Mouse (Mus musculus): ENCODE data around the gene Elavl1. TPM values are rescaled to one million over a fixed set of nuclear protein-coding genes. Genes with fewer than 3 reads are reported as not detected.
A peak's percentile ranks its signal among the peaks of the same experiment; 100 is the strongest.
"Not testable (repeated sequence)": the region's sequence is repeated elsewhere in the genome, so short reads cannot be mapped to it uniquely, and the experiment has no call there.

Gene Elavl1
- polyA plus RNA-seq (2015; fragmentation: Nextera tagmentation; extraction: Ambion mirVana): 93.0 and 102 TPM in 2 replicates

DNA sequence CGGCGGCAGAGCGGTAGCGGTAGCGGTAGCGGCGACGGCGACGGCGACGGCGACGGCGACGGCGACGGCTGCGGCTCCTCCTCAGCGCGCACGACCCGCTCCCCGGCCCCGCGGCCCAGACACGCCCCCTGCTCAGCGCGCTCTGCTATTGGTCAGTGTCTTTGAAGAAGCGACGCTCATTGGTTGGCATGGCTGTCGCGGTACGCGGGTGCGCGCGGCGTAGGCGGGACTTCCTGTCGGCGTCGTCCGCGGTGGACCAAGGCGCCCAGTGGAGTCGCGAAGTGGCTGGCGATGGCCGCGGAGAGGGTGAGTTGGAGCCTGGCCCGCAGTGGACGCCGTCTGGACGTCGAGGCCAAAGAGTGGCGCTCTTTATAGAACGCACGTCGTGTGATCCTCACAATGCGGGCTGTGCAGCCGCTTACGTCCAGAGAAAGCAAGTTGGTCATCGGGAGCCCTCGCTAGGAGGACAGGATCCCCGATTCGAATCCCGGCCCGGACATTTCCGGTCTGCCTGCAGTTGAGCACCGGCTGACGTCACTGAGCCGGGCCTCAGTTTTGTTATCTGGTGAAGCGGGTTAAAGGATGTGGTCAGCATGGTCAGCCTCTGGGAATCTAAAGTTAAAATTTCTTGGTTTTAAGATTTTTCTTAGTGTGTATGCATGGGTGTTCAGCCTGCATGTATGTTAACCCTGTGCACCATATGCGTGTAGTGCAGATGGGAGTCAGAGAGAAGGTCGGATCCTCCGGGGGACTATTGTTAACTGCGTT lies at the start of gene Elavl1, which contains the start of gene Ccl25:
TSS of gene Elavl1 (minus strand) at position 431 of the 768 bp plus-strand sequence.
TSS of gene Ccl25 (plus strand) at position 228 of the 768 bp plus-strand sequence.
- H3K9me3 ChIP-seq (replicated peaks): no peaks in the 10 kb centered on the region
- peak within 1 kb of the TSS; percentile 94 for H3K9ac ChIP-seq
- H3K27me3 ChIP-seq: no peaks in the 10 kb centered on the region
- peaks cover 58% of the 10 kb centered on the region for H3K4me1 ChIP-seq (replicated peaks)
- peak within 1 kb of the TSS; percentile 88 for H3K4me3 ChIP-seq (replicated peaks)
- H3K27ac ChIP-seq (replicated peaks): peak within 1 kb of the TSS; percentile 93
- peak within 1 kb of the TSS; percentile 78 for H3K4me2 ChIP-seq
- peak; percentile 93 for ATAC-seq (ENCODE audit: insufficient read depth)
- H3K36me3 ChIP-seq (replicated peaks): peaks cover 48% of the 10 kb centered on the region
- WGBS (ENCODE audit: insufficient replicate concordance): under 1% methylated on average over 63 of the region's 78 CpGs

DNA sequence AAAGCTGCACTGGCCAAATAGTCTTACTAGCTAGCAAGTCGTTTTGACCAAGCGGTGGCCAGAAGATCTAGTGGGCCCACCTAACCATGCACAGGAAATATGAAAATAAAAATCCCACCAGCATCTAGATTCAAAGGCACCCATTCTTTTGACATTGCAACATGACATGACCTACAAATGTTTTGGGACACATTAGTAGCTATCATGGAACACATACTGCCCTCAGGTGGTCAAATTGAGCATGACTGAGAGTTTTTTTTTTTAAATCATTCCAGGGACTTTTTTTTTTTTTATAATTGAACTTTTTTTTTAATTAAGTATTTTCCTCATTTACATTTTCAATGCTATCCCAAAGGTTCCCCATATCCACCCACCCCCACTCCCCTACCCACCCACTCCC lies 47.4 kb upstream of the Elavl1 start:
- no peaks in the 10 kb centered on the region for H3K4me1 ChIP-seq (replicated peaks)
- WGBS (ENCODE audit: insufficient replicate concordance): 58% methylated on average over 2 of the region's 2 CpGs
- ATAC-seq (ENCODE audit: insufficient read depth): no peak
- H3K4me3 ChIP-seq (replicated peaks): no peak overlapping the region
- H3K36me3 ChIP-seq (replicated peaks): no peaks in the 10 kb centered on the region
- no peak overlapping the region for H3K9ac ChIP-seq
- H3K4me2 ChIP-seq: no peak overlapping the region
- H3K27ac ChIP-seq (replicated peaks): no peak overlapping the region
- no peaks in the 10 kb centered on the region for H3K9me3 ChIP-seq (replicated peaks)
- H3K27me3 ChIP-seq: no peaks in the 10 kb centered on the region

DNA sequence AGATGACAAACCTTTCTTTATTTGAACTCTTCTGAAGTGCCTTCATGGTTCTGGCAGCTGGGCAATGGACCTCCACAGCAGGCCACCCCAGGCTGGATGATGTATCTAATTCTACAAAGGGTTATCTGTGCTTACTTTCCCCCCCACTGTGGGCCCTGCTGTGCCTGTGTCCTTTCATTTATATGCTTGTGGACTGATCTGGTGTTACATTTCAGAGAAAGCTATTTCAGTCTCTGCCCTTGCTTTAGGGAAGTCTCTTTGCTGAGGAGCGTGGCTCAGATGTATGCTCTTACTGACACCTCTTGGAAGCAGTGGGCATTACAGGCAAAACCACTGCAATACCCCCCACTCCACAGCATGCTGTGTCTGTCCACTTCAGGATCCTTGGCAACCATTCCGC lies 44.9 kb upstream of the Elavl1 start:
- no peak overlapping the region for H3K4me2 ChIP-seq
- no peak overlapping the region for H3K27ac ChIP-seq (replicated peaks)
- no peak overlapping the region for H3K4me3 ChIP-seq (replicated peaks)
- H3K4me1 ChIP-seq (replicated peaks): no peaks in the 10 kb centered on the region
- no peak for ATAC-seq (ENCODE audit: insufficient read depth)
- no peaks in the 10 kb centered on the region for H3K36me3 ChIP-seq (replicated peaks)
- H3K9me3 ChIP-seq (replicated peaks): no peaks in the 10 kb centered on the region
- no peak overlapping the region for H3K9ac ChIP-seq
- H3K27me3 ChIP-seq: no peaks in the 10 kb centered on the region
- 22% methylated on average over 2 of the region's 2 CpGs for WGBS (ENCODE audit: insufficient replicate concordance)

DNA sequence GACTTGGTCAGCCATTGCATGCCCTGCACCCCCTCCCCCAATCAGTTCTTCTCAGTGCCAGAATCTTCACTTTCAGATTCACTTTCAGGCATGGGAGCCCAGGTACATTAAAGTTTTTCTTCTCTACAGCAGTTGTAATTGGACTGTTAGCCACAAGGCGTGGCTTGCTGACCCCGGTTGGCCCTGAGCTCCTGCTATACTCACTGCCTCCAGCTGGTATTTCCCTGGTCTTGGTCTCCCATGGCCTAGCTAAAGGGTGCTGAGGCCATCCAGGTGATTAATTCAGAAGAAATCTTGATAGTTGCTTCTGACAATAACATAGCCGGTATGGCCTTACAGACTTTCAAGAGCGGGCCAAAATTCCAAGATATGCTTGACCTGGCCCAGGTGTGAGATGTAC lies 43.3 kb upstream of the Elavl1 start:
- no peaks in the 10 kb centered on the region for H3K36me3 ChIP-seq (replicated peaks)
- H3K9me3 ChIP-seq (replicated peaks): no peaks in the 10 kb centered on the region
- H3K27me3 ChIP-seq: no peaks in the 10 kb centered on the region
- no peak for ATAC-seq (ENCODE audit: insufficient read depth)
- H3K4me1 ChIP-seq (replicated peaks): no peaks in the 10 kb centered on the region
- 77% methylated on average over 4 of the region's 4 CpGs for WGBS (ENCODE audit: insufficient replicate concordance)
- no peak overlapping the region for H3K27ac ChIP-seq (replicated peaks)
- H3K9ac ChIP-seq: no peak overlapping the region
- no peak overlapping the region for H3K4me3 ChIP-seq (replicated peaks)
- H3K4me2 ChIP-seq: no peak overlapping the region

DNA sequence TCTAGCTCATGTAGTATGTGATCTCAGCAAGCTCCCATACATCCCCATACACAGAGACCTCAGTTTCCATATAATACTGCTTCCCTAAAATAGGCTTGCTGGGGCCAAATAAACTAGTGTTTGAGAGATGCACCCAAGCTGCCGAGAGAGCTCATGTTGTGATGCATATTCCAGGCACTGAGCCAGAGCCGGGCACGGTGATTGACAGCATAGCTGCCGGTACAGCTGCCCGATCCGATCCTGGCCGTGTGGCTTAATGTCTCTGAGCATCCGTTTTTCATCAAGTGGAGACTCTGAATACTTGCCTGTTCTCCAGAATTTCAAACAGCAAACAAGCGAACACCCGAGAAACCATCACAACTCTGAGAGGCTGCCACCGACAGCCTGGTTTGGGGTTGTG lies 42.6 kb upstream of the Elavl1 start:
- H3K27me3 ChIP-seq: no peaks in the 10 kb centered on the region
- H3K9me3 ChIP-seq (replicated peaks): no peaks in the 10 kb centered on the region
- no peaks in the 10 kb centered on the region for H3K4me1 ChIP-seq (replicated peaks)
- no peak overlapping the region for H3K4me3 ChIP-seq (replicated peaks)
- no peak overlapping the region for H3K4me2 ChIP-seq
- H3K36me3 ChIP-seq (replicated peaks): no peaks in the 10 kb centered on the region
- ATAC-seq (ENCODE audit: insufficient read depth): no peak
- no peak overlapping the region for H3K27ac ChIP-seq (replicated peaks)
- no peak overlapping the region for H3K9ac ChIP-seq
- WGBS (ENCODE audit: insufficient replicate concordance): 74% methylated on average over 11 of the region's 11 CpGs

DNA sequence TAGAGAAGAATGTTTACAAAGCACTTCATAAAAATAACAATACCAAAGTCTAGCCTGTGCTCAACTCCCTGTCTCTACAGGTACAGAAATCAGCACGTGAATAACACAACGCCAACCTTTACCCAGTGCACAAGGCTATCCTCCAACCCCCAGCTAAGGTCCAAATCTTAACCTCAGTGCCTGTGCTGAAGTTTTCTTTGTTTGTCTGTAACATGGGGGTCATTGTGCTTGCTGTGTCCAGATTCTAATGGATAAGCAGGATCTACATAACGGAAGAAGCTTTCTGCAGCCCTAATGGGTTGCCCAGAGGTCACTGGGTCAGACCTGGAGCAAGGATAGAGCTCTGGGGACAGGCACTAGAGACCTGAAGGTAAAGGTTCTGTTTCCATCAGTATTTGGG lies 41.0 kb upstream of the Elavl1 start:
- no peak overlapping the region for H3K4me2 ChIP-seq

DNA sequence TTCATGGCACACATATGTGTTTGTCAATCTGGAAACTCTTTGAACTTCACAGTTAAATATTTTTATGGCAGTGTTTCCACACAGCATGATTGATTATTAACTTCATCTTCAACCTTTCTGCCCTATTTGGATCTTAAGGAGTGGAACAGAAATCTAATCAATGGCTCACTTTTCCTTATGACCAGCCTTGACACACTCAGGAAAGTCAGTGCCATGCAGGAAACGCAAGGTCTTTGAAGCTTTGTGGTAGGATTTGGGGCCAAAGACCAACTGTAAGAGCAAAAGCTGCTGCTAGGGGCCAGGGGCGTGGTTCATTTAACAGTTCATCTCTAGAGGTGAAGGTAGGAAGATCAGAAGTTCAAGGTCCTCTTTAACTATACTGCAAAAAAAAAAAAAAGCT lies 35.7 kb upstream of the Elavl1 start:
- Histone ChIP-seq H3K9ac (no peak overlapping the region), H3K4me3 (replicated peaks) (no peak overlapping the region), H3K27me3 (no peaks in the 10 kb centered on the region), H3K4me2 (no peak overlapping the region), H3K9me3 (replicated peaks) (no peaks in the 10 kb centered on the region), H3K36me3 (replicated peaks) (no peaks in the 10 kb centered on the region), H3K4me1 (replicated peaks) (no peaks in the 10 kb centered on the region), H3K27ac (replicated peaks) (no peak overlapping the region)
- WGBS (ENCODE audit: insufficient replicate concordance): 41% methylated on average over 2 of the region's 2 CpGs
- ATAC-seq (ENCODE audit: insufficient read depth): no peak

More for the DNA sequence above, 41.0 kb upstream of the Elavl1 start:
- no peaks in the 10 kb centered on the region for H3K4me1 ChIP-seq (replicated peaks)
- H3K36me3 ChIP-seq (replicated peaks): no peaks in the 10 kb centered on the region
- H3K27ac ChIP-seq (replicated peaks): no peak overlapping the region
- no peaks in the 10 kb centered on the region for H3K27me3 ChIP-seq
- no peak overlapping the region for H3K4me3 ChIP-seq (replicated peaks)
- no peak for ATAC-seq (ENCODE audit: insufficient read depth)
- no peaks in the 10 kb centered on the region for H3K9me3 ChIP-seq (replicated peaks)
- WGBS (ENCODE audit: insufficient replicate concordance): 59% methylated on average over 3 of the region's 3 CpGs
- no peak overlapping the region for H3K9ac ChIP-seq

DNA sequence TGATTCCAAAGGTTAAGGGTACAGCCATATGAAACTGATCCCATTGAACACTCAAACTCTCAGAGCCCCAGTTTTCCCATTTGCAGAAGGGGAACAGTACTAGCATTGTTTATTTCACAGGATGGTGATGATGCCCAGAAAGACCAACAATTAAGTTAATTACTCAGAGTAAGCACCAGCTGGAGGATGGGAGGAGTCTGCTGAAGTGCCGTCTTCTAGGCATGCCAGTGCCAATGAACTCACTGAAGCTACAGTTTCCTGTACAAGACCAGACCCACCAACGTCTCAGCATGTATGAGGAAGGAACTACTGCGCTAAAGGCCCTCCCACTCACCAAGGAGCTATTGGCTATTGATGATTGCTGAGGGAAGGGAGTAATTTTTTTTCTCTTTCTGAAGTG lies 34.1 kb upstream of the Elavl1 start:
- no peak for ATAC-seq (ENCODE audit: insufficient read depth)
- WGBS (ENCODE audit: insufficient replicate concordance): 43% methylated on average over 3 of the region's 3 CpGs

DNA sequence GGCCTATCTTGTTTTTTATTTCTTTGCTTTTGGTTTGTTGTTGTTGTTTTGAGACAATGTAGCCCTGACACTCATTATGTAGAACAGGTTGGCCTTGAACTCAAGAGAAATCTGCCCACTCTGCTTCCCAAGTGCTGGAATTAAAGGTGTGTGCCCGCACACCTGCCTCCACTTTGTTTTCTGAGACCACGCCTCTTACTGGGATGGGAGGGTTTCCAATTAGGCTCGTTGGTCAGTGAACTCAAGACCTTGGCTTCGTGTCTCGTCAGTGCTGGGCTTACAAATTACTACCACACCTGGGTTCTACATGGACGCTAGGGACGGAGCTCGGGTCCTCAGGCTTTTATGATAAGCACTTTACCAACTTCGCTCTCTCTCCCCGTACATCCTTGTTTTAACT lies 30.2 kb upstream of the Elavl1 start:
- Histone ChIP-seq H3K9me3 (replicated peaks) (no peaks in the 10 kb centered on the region), H3K4me3 (replicated peaks) (no peak overlapping the region), H3K9ac (no peak overlapping the region), H3K4me1 (replicated peaks) (no peaks in the 10 kb centered on the region), H3K36me3 (replicated peaks) (no peaks in the 10 kb centered on the region), H3K27ac (replicated peaks) (no peak overlapping the region), H3K27me3 (no peaks in the 10 kb centered on the region), H3K4me2 (no peak overlapping the region)
- ATAC-seq (ENCODE audit: insufficient read depth): no peak
- WGBS (ENCODE audit: insufficient replicate concordance): 75% methylated on average over 10 of the region's 10 CpGs

More for the DNA sequence above, 34.1 kb upstream of the Elavl1 start:
- H3K36me3 ChIP-seq (replicated peaks): no peaks in the 10 kb centered on the region
- no peaks in the 10 kb centered on the region for H3K27me3 ChIP-seq
- H3K4me1 ChIP-seq (replicated peaks): no peaks in the 10 kb centered on the region
- no peak overlapping the region for H3K27ac ChIP-seq (replicated peaks)
- no peak overlapping the region for H3K4me2 ChIP-seq
- no peak overlapping the region for H3K4me3 ChIP-seq (replicated peaks)
- H3K9ac ChIP-seq: no peak overlapping the region
- no peaks in the 10 kb centered on the region for H3K9me3 ChIP-seq (replicated peaks)

DNA sequence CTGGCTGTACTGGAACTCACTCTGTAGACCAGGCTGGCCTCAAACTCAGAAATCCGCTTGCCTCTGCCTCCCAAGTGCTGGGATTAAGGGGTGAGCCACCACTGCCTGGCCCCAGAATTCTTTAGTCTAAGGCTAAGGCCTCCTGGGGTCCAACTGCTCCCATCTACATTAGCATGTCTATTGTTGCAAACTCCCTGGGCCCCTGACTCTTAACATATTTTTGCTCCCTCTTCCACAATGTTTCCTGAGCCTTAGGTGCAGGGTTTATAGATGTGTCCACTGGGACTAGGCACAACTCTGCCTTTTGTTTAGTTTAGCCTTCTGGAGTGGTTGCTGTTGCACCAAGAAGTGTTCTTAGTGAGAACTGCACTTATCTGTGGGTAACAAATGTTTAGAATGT lies 29.3 kb upstream of the Elavl1 start:
- Histone ChIP-seq H3K27me3 (no peaks in the 10 kb centered on the region), H3K9me3 (replicated peaks) (no peaks in the 10 kb centered on the region), H3K4me3 (replicated peaks) (no peak overlapping the region), H3K4me1 (replicated peaks) (no peaks in the 10 kb centered on the region), H3K4me2 (no peak overlapping the region), H3K9ac (no peak overlapping the region), H3K36me3 (replicated peaks) (no peaks in the 10 kb centered on the region), H3K27ac (replicated peaks) (no peak overlapping the region)
- WGBS (ENCODE audit: insufficient replicate concordance): 62% methylated on average over 1 of the region's 1 CpGs
- no peak for ATAC-seq (ENCODE audit: insufficient read depth)

DNA sequence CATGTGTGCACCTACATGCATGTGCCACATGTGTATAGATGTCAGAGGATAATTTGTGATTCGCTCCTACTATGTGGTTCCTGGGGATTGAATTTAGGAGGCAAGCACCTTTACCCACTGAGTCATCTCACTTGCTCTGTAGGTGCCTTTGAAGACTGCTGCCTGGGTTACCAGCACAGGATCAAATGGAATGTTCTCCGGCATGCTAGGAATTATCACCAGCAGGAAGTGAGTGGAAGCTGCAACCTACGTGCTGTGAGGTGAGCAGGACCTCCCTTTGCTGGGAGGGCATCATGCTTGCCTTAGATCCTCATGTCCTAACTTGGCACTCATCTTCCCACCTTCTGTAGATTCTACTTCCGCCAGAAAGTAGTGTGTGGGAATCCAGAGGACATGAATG lies 28.5 kb upstream of the Elavl1 start:
- H3K4me2 ChIP-seq: no peak overlapping the region
- H3K27ac ChIP-seq (replicated peaks): no peak overlapping the region
- no peaks in the 10 kb centered on the region for H3K9me3 ChIP-seq (replicated peaks)
- 71% methylated on average over 4 of the region's 4 CpGs for WGBS (ENCODE audit: insufficient replicate concordance)
- H3K27me3 ChIP-seq: no peaks in the 10 kb centered on the region
- no peak for ATAC-seq (ENCODE audit: insufficient read depth)
- H3K4me3 ChIP-seq (replicated peaks): no peak overlapping the region
- H3K36me3 ChIP-seq (replicated peaks): no peaks in the 10 kb centered on the region
- no peaks in the 10 kb centered on the region for H3K4me1 ChIP-seq (replicated peaks)
- H3K9ac ChIP-seq: no peak overlapping the region

DNA sequence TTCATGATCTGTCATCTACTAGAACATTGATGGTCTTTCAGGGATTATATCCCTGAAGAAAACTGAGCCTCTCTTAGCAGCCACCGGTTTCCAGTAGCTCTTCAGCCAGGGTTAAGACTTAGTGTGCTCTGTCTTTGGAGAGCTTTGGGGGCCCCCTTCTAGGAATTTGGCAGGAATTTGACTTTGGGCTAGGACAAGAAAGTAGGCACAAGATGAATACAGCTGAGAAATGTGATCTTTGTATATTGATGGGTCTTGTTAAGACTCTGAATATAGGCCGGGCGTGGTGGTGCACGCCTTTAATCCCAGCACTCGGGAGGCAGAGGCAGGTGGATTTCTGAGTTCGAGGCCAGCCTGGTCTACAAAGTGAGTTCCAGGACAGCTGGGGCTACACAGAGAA lies 27.3 kb upstream of the Elavl1 start:
- H3K9me3 ChIP-seq (replicated peaks); H3K4me3 ChIP-seq (replicated peaks); H3K9ac ChIP-seq; H3K27me3 ChIP-seq; H3K27ac ChIP-seq (replicated peaks); H3K4me1 ChIP-seq (replicated peaks); H3K4me2 ChIP-seq; H3K36me3 ChIP-seq (replicated peaks); ATAC-seq (ENCODE audit: insufficient read depth): not testable (repeated sequence)
- WGBS (ENCODE audit: insufficient replicate concordance): 74% methylated on average over 6 of the region's 6 CpGs
